Mouse (Mus musculus) stomach, postnatal 0 days (tissue): ENCODE data around the gene Hacd1. TPM values are rescaled to one million over a fixed set of nuclear protein-coding genes. Genes with fewer than 3 reads are reported as not detected.
"Not testable (repeated sequence)": the region's sequence is repeated elsewhere in the genome, so short reads cannot be mapped to it uniquely, and the experiment has no call there.

Experiments used
- ATAC-seq: fragments of 200-750 bp; cut with Nextera tagmentation; 2 replicates; pipeline ENCODE4 v1.8.0; 2017; ENCODE audit not compliant: low FRiP score, low TSS enrichment
- DNase-seq: peaks from one replicate; pipeline ENCODE4 v3.0.0-alpha.2; 2016; ENCODE audit warnings: low spot score
- H3K27ac ChIP-seq: fragments of 300-500 bp; sonication (generic); replicated peaks from 2 replicates; pipeline ENCODE4 v1.5.1; 2014; ENCODE audit warnings: mild to moderate bottlenecking, control low read depth
- H3K27me3 ChIP-seq: fragments of 300-500 bp; sonication (generic); 2 replicates; pipeline ENCODE4 v1.6.1; 2014; ENCODE audit warnings: low read length; ENCODE audit not compliant: control insufficient read depth, insufficient read depth
- H3K36me3 ChIP-seq: fragments of 300-500 bp; sonication (generic); 2 replicates; pipeline ENCODE4 v1.6.1; 2014; ENCODE audit warnings: low read length, mixed read lengths; ENCODE audit not compliant: control insufficient read depth, insufficient read depth
- H3K4me1 ChIP-seq: fragments of 300-500 bp; sonication (generic); replicated peaks from 2 replicates; pipeline ENCODE4 v1.6.1; 2014; ENCODE audit warnings: antibody characterized with exemption; ENCODE audit not compliant: control insufficient read depth, insufficient read depth
- H3K4me2 ChIP-seq: fragments of 300-500 bp; sonication (generic); replicated peaks from 2 replicates; pipeline ENCODE4 v1.6.1; 2014; ENCODE audit warnings: low read depth, mild to moderate bottlenecking, control low read depth, moderate library complexity
- H3K4me3 ChIP-seq: fragments of 300-500 bp; sonication (generic); 2 replicates; pipeline ENCODE4 v1.5.1; 2014; ENCODE audit warnings: low read depth, low read length, control low read depth
- H3K9ac ChIP-seq: fragments of 300-500 bp; sonication (generic); 2 replicates; pipeline ENCODE4 v1.6.1; 2014; ENCODE audit warnings: mild to moderate bottlenecking, low read length, control low read depth, mixed read lengths
- H3K9me3 ChIP-seq: fragments of 300-500 bp; sonication (generic); 2 replicates; pipeline ENCODE4 v1.6.1; 2016; ENCODE audit warnings: low read length; ENCODE audit not compliant: control insufficient read depth
- CTCF ChIP-seq: IDR thresholded peaks from 2 replicates; pipeline ENCODE4 v1.5.1; 2016; ENCODE audit warnings: antibody characterized with exemption, low read depth, mild to moderate bottlenecking, moderate library complexity
- EP300 ChIP-seq: optimal IDR thresholded peaks from 2 replicates; pipeline ENCODE3; 2016; ENCODE audit warnings: antibody characterized with exemption
- WGBS: fragments of 180-500 bp; shearing (Covaris S2); extraction: QIAGEN DNeasy Blood & Tissue Kit; methylation state at CpG from one replicate; pipeline ENCODE4 v1.1.7; 2014; 5-methylcytosine and 5-hydroxymethylcytosine counted together
- polyA plus RNA-seq: library from polyadenylated mRNA; unstranded; fragments of >200 nt; fragmentation: Nextera tagmentation; extraction: Ambion mirVana; gene quantifications from 2 replicates; pipeline ENCODE4 v1.2.1, GENCODE M21; 2015

Gene Hacd1
- polyA plus RNA-seq = 200 and 217 TPM in 2 replicates

GRCm38 (mm10) chr2:14055566-14056331 is at the start of gene Hacd1:
Gene Hacd1, minus strand, starts transcription at chr2:14056135.
- Histone ChIP-seq H3K9ac (peak within 1 kb of the TSS; percentile 82), H3K4me2 (peak within 1 kb of the TSS; percentile 75), H3K36me3 (no peaks in the 10 kb centered on the region), H3K27ac (peak within 1 kb of the TSS; percentile 95), H3K4me1 (no peaks in the 10 kb centered on the region), H3K4me3 (peak within 1 kb of the TSS; percentile 87), H3K9me3 (no peaks in the 10 kb centered on the region), H3K27me3 (no peaks in the 10 kb centered on the region)
- peak; percentile 79 for DNase-seq
- WGBS = under 1% methylated on average over 71 of the region's 101 CpGs
- no peak for TF ChIP-seq EP300
- no peak; the same call in 1 of the 2 replicates for TF ChIP-seq CTCF
- ATAC-seq = peak; percentile 91

GRCm38 (mm10) chr2:14103924-14104323 is 48.0 kb upstream of the Hacd1 start:
- no peak overlapping the region for H3K4me3 ChIP-seq
- H3K36me3 ChIP-seq = 0 out of 2 replicates have a peak, but pooled peaks cover 5% of the 10 kb centered on the region
- WGBS = 93% methylated on average over 1 of the region's 1 CpGs
- H3K4me2 ChIP-seq = no peak overlapping the region
- H3K9ac ChIP-seq = no peak overlapping the region
- no peaks in the 10 kb centered on the region for H3K4me1 ChIP-seq
- no peak for TF ChIP-seq EP300
- TF ChIP-seq CTCF = no peak
- no peaks in the 10 kb centered on the region for H3K27me3 ChIP-seq
- DNase-seq (no peak), ATAC-seq (no peak)
- H3K27ac ChIP-seq = no peak overlapping the region
- H3K9me3 ChIP-seq = no peaks in the 10 kb centered on the region

- no peaks in the 10 kb centered on the region for H3K9me3 ChIP-seq
- 0 out of 2 replicates have a peak, but pooled peaks cover 5% of the 10 kb centered on the region for H3K36me3 ChIP-seq
- no peak overlapping the region for H3K27ac ChIP-seq
- 71% methylated on average over 2 of the region's 2 CpGs for WGBS
- DNase-seq (no peak), ATAC-seq (no peak)
- no peaks in the 10 kb centered on the region for H3K4me1 ChIP-seq
- H3K4me3 ChIP-seq = no peak overlapping the region
- 0 out of 2 replicates have a peak, but pooled peaks have one; percentile 3 for TF ChIP-seq CTCF
- no peak for TF ChIP-seq EP300
- no peak overlapping the region for H3K4me2 ChIP-seq
- H3K9ac ChIP-seq = no peak overlapping the region
- H3K27me3 ChIP-seq = no peaks in the 10 kb centered on the region
Measured at GRCm38 (mm10) chr2:14102603-14103002, 46.7 kb upstream of the Hacd1 start.

GRCm38 (mm10) chr2:14100533-14100932 is 44.6 kb upstream of the Hacd1 start:
- no peak overlapping the region for H3K4me2 ChIP-seq
- H3K9me3 ChIP-seq = no peaks in the 10 kb centered on the region
- TF ChIP-seq CTCF = no peak
- no peak for TF ChIP-seq EP300
- H3K4me3 ChIP-seq = no peak overlapping the region
- no peak overlapping the region for H3K9ac ChIP-seq
- no peaks in the 10 kb centered on the region for H3K4me1 ChIP-seq
- DNase-seq (no peak), ATAC-seq (no peak)
- H3K27me3 ChIP-seq = no peaks in the 10 kb centered on the region
- H3K27ac ChIP-seq = no peak overlapping the region
- H3K36me3 ChIP-seq = 0 out of 2 replicates have a peak, but pooled peaks cover 5% of the 10 kb centered on the region

GRCm38 (mm10) chr2:14078527-14078926 is 22.6 kb upstream of the Hacd1 start:
- not testable (repeated sequence) for H3K9me3 ChIP-seq, H3K36me3 ChIP-seq, H3K4me2 ChIP-seq, H3K9ac ChIP-seq, DNase-seq, H3K4me1 ChIP-seq, H3K27ac ChIP-seq, H3K4me3 ChIP-seq, H3K27me3 ChIP-seq, ATAC-seq
- 88% methylated on average over 8 of the region's 9 CpGs for WGBS

GRCm38 (mm10) chr2:14074221-14074901 is 18.4 kb upstream of the Hacd1 start:
- no peaks in the 10 kb centered on the region for H3K9me3 ChIP-seq
- peak overlapping the region; percentile 62 for H3K4me2 ChIP-seq
- H3K36me3 ChIP-seq = no peaks in the 10 kb centered on the region
- H3K4me1 ChIP-seq = peaks cover 3% of the 10 kb centered on the region; the same call in 1 of the 2 replicates
- ATAC-seq (no peak), DNase-seq (no peak)
- H3K9ac ChIP-seq = peak overlapping the region; percentile 90
- peak overlapping the region; percentile 98 for H3K27ac ChIP-seq
- TF ChIP-seq EP300 (no peak), CTCF (no peak)
- peak overlapping the region; percentile 94 for H3K4me3 ChIP-seq
- no peaks in the 10 kb centered on the region for H3K27me3 ChIP-seq
- WGBS = under 1% methylated on average over 38 of the region's 38 CpGs
